ENCODE assay signal across 22 mouse cellular contexts in the genomic region with DNA sequence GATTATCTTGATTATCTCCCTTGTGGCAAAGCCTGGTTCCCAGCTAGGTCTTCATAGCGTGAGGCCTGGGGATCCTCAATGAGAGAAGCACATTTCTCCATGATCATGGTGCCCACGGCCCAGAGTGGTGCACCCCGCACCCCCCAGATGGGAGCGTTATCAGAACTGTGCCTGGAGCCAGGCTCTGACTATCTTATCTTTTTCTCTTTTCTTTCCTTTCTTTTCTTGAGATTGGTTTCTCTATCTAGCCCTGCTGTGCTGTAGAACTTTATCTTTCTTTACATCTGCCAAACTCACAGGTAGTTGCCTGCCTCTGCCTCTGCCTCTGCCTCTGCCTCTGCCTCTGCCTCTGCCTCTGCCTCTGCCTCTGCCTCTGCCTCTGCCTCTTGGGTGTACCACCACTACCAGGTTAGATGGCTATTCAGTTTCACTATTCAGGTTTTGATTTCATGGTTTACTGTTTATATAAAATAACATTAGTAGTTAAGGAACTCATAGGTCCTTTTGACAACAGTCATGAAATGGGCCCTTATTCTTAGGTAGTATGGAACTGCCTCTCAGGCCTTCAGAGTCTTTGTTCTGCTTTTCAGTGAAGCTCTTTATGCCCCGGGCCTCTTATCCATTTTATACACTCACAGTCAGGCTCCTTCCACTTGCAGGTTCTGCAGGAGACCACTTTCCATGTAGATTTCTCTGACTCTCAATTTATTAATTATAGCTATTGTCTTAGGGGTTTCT. TPM values are rescaled to one million over a fixed set of nuclear protein-coding genes. Genes with fewer than 3 reads are reported as not detected.
DNase-seq lines count a peak whose midpoint lies in the region; ATAC-seq and TF ChIP-seq lines count a peak whose summit lies in the region.
"Had no signal": no experiment of that assay in that cellular context is flagged by ENCODE, and none has a peak within 500 bp of the region (broad histone marks: within the 10 kb centered on the region; RNA-seq: fewer than 3 reads in every experiment).

No protein-coding gene starts in this region.

- no peak overlapping the region for H3K4me3 ChIP-seq in liver, embryonic 11.5 days (ENCODE audit: low read depth, low read length)
- H3K4me3 ChIP-seq in MEL (ENCODE audit: control insufficient read depth in 1 of 2, insufficient read depth in 1 of 2, low read depth in 2 of 2, low read length in 2 of 2), result no peak overlapping the region
- no peak overlapping the region for H3K4me3 ChIP-seq in liver, embryonic 14.5 days (ENCODE audit: insufficient read depth in 1 of 2, low read depth in 2 of 2, low read length in 2 of 2)
- H3K4me3 ChIP-seq: embryonic facial prominence, embryonic 13.5 days; forebrain, embryonic 12.5 days; heart, embryonic 12.5 days; hindbrain, embryonic 10.5 days; hindbrain, embryonic 15.5 days had no signal

- H3K9ac ChIP-seq in liver, embryonic 11.5 days (ENCODE audit: low read depth, low read length), result no peak overlapping the region
- H3K9ac ChIP-seq in MEL (ENCODE audit: control insufficient read depth, low read depth, low read length, poor library complexity, severe bottlenecking), result no peak overlapping the region
- no peak overlapping the region for H3K9ac ChIP-seq in liver, embryonic 14.5 days (replicated peaks)
- H3K9ac ChIP-seq: embryonic facial prominence, embryonic 13.5 days; forebrain, embryonic 12.5 days; heart, embryonic 12.5 days; hindbrain, embryonic 15.5 days had no signal

- peak; percentile 75 for ATAC-seq in liver, embryonic 11.5 days (replicated peaks; ENCODE audit: low FRiP score)
- peak; percentile 74 for ATAC-seq in liver, embryonic 14.5 days (ENCODE audit: insufficient read depth)
- peak; percentile 59 for ATAC-seq in megakaryocyte progenitor cell, adult 5-6 weeks (replicated peaks; ENCODE audit: poor library complexity)
- ATAC-seq: forebrain, embryonic 16.5 days; Patski had no signal

- no peak overlapping the region for H3K27ac ChIP-seq in liver, embryonic 11.5 days (ENCODE audit: low read depth, low read length)
- peak overlapping the region; percentile 18 for H3K27ac ChIP-seq in MEL (ENCODE audit: control insufficient read depth, low read depth, low read length)
- H3K27ac ChIP-seq in liver, embryonic 14.5 days, result no peak overlapping the region
- H3K27ac ChIP-seq: embryonic facial prominence, embryonic 13.5 days; forebrain, embryonic 12.5 days; hindbrain, embryonic 10.5 days; hindbrain, embryonic 15.5 days had no signal

- no peaks in the 10 kb centered on the region for H3K27me3 ChIP-seq in liver, embryonic 11.5 days (replicated peaks; ENCODE audit: control insufficient read depth, insufficient read depth, low read length)
- no peaks in the 10 kb centered on the region for H3K27me3 ChIP-seq in MEL (ENCODE audit: control insufficient read depth in 1 of 2, insufficient read depth in 2 of 2, low read length in 2 of 2)
- H3K27me3 ChIP-seq in liver, embryonic 14.5 days (ENCODE audit: control insufficient read depth, insufficient read depth, low read length), result no peaks in the 10 kb centered on the region
- H3K27me3 ChIP-seq: CH12.LX; embryonic facial prominence, embryonic 13.5 days; forebrain, embryonic 12.5 days; heart, embryonic 12.5 days; hindbrain, embryonic 15.5 days; Patski had no signal

- TF ChIP-seq POLR2A in MEL (IDR thresholded peaks at IDR 0.05; ENCODE audit: control insufficient read depth in 1 of 2, insufficient read depth in 1 of 2, low read depth in 1 of 2, low read length in 2 of 2, poor library complexity in 1 of 2), result 0 out of 4 replicates have a peak, but pooled peaks of 1 of the 2 experiments have one; percentile 5

- DNase-seq in liver, embryonic 11.5 days (ENCODE audit: low spot score), result no peak
- DNase-seq in liver, result no peak
- DNase-seq in MEL (ENCODE audit: low read depth, low spot score), result peak; percentile 67
- no peak for DNase-seq in liver, embryonic 14.5 days (ENCODE audit: low read depth in 3 of 3, low spot score in 3 of 3)
- no peak for DNase-seq in ovary, adult 18-20 months (ENCODE audit: low spot score)
- no peak for DNase-seq in layer of hippocampus, adult 8-10 months (ENCODE audit: low spot score in 2 of 2)
- no peak for DNase-seq in ovary, postnatal 14 days (ENCODE audit: low spot score)
- DNase-seq: adrenal gland, adult 2 months; adrenal gland, postnatal 25 days; cerebellum, adult 18-20 months; cerebellum, adult 9-11 months; cerebellum, postnatal 36 days; gastrocnemius, postnatal 14 days had no signal

- no peak for TF ChIP-seq RAD21 in MEL (IDR thresholded peaks at IDR 0.05; ENCODE audit: low read depth, low read length)

- peaks cover 14% of the 10 kb centered on the region for H3K36me3 ChIP-seq in liver, embryonic 11.5 days (ENCODE audit: control insufficient read depth, insufficient read depth, low read length)
- peaks cover 20 to 21% of the 10 kb centered on the region in 2 experiments for H3K36me3 ChIP-seq in MEL (ENCODE audit: control insufficient read depth in 1 of 2, insufficient read depth in 2 of 2, low read length in 2 of 2)
- H3K36me3 ChIP-seq in liver, embryonic 14.5 days (replicated peaks; ENCODE audit: control insufficient read depth, insufficient read depth, low read depth), result peaks cover 48% of the 10 kb centered on the region

- no peak for TF ChIP-seq CTCF in MEL (IDR thresholded peaks at IDR 0.05 in 2 of 3, conservative IDR thresholded peaks at IDR 0.05 in 1 of 3; ENCODE audit: control insufficient read depth in 1 of 3, insufficient read depth in 1 of 3, low read depth in 2 of 3, low read length in 3 of 3, poor library complexity in 1 of 3, severe bottlenecking in 1 of 3)
- TF ChIP-seq CTCF in liver, embryonic 14.5 days (IDR thresholded peaks at IDR 0.05; ENCODE audit: low read depth), result no peak

- WGBS in liver, embryonic 11.5 days, result 73% methylated on average over 5 of the region's 5 CpGs
- WGBS in liver, embryonic 14.5 days (ENCODE audit: insufficient replicate concordance), result 41% methylated on average over 5 of the region's 5 CpGs

- peaks cover 9% of the 10 kb centered on the region for H3K4me1 ChIP-seq in liver, embryonic 11.5 days (replicated peaks; ENCODE audit: control insufficient read depth, insufficient read depth, low read length)
- H3K4me1 ChIP-seq in MEL (ENCODE audit: control insufficient read depth in 1 of 2, insufficient read depth in 2 of 2, low read length in 2 of 2), result peaks cover 10 to 14% of the 10 kb centered on the region in 2 experiments; a peak in 3 of 4 replicates
- peaks cover 11 to 12% of the 10 kb centered on the region in 2 experiments for H3K4me1 ChIP-seq in liver, embryonic 14.5 days (replicated peaks; ENCODE audit: control insufficient read depth in 2 of 2, insufficient read depth in 2 of 2, low read length in 1 of 2)
- H3K4me1 ChIP-seq: embryonic facial prominence, embryonic 13.5 days; forebrain, embryonic 12.5 days; hindbrain, embryonic 10.5 days; hindbrain, embryonic 15.5 days had no signal

- TF ChIP-seq EP300 in MEL (IDR thresholded peaks at IDR 0.05; ENCODE audit: low read depth in 1 of 2, low read length in 2 of 2), result peak; percentile 82 to 86
- peak; percentile 57; the same call in 1 of the 2 replicates for TF ChIP-seq EP300 in liver, embryonic 14.5 days (IDR thresholded peaks at IDR 0.05; ENCODE audit: low read depth)

- H3K4me2 ChIP-seq in liver, embryonic 11.5 days, result no peak overlapping the region
- H3K4me2 ChIP-seq in liver, embryonic 14.5 days (ENCODE audit: low read depth), result no peak overlapping the region
- H3K4me2 ChIP-seq: embryonic facial prominence, embryonic 13.5 days; forebrain, embryonic 12.5 days; heart, embryonic 12.5 days; hindbrain, embryonic 15.5 days had no signal

- no peaks in the 10 kb centered on the region for H3K79me2 ChIP-seq in MEL (ENCODE audit: control insufficient read depth, insufficient read depth, low read length, poor library complexity)

- no peaks in the 10 kb centered on the region for H3K9me3 ChIP-seq in liver, embryonic 11.5 days (ENCODE audit: control insufficient read depth, low read length)
- H3K9me3 ChIP-seq in MEL (replicated peaks; ENCODE audit: insufficient read depth, low read length), result no peaks in the 10 kb centered on the region
- H3K9me3 ChIP-seq in liver, embryonic 14.5 days (ENCODE audit: control insufficient read depth, low read length), result no peaks in the 10 kb centered on the region
- H3K9me3 ChIP-seq: embryonic facial prominence, embryonic 13.5 days; forebrain, embryonic 12.5 days; heart, embryonic 12.5 days; hindbrain, embryonic 10.5 days; hindbrain, embryonic 15.5 days had no signal

TF ChIP-seq in MEL, 35 proteins besides CTCF, POLR2A, EP300 and RAD21 (continues in another document):
- TF ChIP-seq MAX (IDR thresholded peaks at IDR 0.05; ENCODE audit: low read length) (0 out of 2 replicates have a peak, but pooled peaks have one; percentile 28), SIN3A (IDR thresholded peaks at IDR 0.05; ENCODE audit: low read length) (peak; percentile 50; the same call in 1 of the 2 replicates), ZKSCAN1 (IDR thresholded peaks at IDR 0.05; ENCODE audit: low read depth, low read length) (no peak), MXI1 (IDR thresholded peaks at IDR 0.05; ENCODE audit: low read depth, low read length) (no peak), ETS1 (IDR thresholded peaks at IDR 0.05; ENCODE audit: low read depth, low read length) (peak; percentile 70), BHLHE40 (IDR thresholded peaks at IDR 0.05; ENCODE audit: borderline replicate concordance, low read depth, low read length) (peak; percentile 40; the same call in 1 of the 2 replicates), NRF1 (IDR thresholded peaks at IDR 0.05; ENCODE audit: insufficient read depth, low read depth, low read length, poor library complexity, severe bottlenecking) (no peak), USF1 (IDR thresholded peaks at IDR 0.05; ENCODE audit: low read depth, low read length) (no peak), NELFE (IDR thresholded peaks at IDR 0.05; ENCODE audit: low read depth, low read length) (no peak), TCF12 (IDR thresholded peaks at IDR 0.05; ENCODE audit: low read depth, low read length) (peak; percentile 95), RCOR1 (IDR thresholded peaks at IDR 0.05; ENCODE audit: low read depth, low read length) (peak; percentile 84), ZNF384 (IDR thresholded peaks at IDR 0.05; ENCODE audit: low read depth, low read length) (peak; percentile 44; the same call in 1 of the 2 replicates), MAZ (IDR thresholded peaks at IDR 0.05; ENCODE audit: low read depth, low read length) (peak; percentile 60; the same call in 1 of the 2 replicates)

RNA-seq across cellular contexts. Expression of gene Ubap1, which starts 32.6 kb away (rescaled TPM):
- polyA plus RNA-seq in liver, embryonic 11.5 days (2014; fragmentation: Nextera tagmentation; extraction: Ambion mirVana), result 37.1 and 38.3 TPM in 2 replicates
- total RNA-seq in MEL (2012; rRNA removed), result 9.1 and 12.8 TPM in 2 replicates
- polyA plus RNA-seq in MEL (2012; ENCODE audit: insufficient read depth in 1 of 2, insufficient read length in 2 of 2, low read depth in 1 of 2, low replicate concordance in 2 of 2, missing spikeins in 1 of 2), result 10 to 100 TPM in 1 of 2 experiments, not detected in 1; 15.7 TPM
- 12.4 and 16.9 TPM in 2 replicates for polyA plus RNA-seq in liver, embryonic 14.5 days (2012; rRNA removed)
- polyA plus RNA-seq in liver, embryonic 14.5 days (2014; fragmentation: Nextera tagmentation; extraction: Ambion mirVana), result 21.4 and 24.4 TPM in 2 replicates
- 21.1 and 28.6 TPM in 2 replicates for total RNA-seq in megakaryocyte progenitor cell, adult 5-6 weeks (2015)
- total RNA-seq in megakaryocyte progenitor cell, adult 5-6 weeks (2017), result 23.2 and 27.4 TPM in 2 replicates
- 10 to 100 TPM; 42.1 to 48.0 (median 44.9) TPM for total RNA-seq in layer of hippocampus, adult 8-10 months (2022)
